8 mouse cellular contexts compared by ENCODE assay signal in genomic region chr13:23620056-23620732, GRCm38 (mm10). TPM values are rescaled to one million over a fixed set of nuclear protein-coding genes. Genes with fewer than 3 reads are reported as not detected.
DNase-seq lines count a peak whose midpoint lies in the region; ATAC-seq lines count a peak whose summit lies in the region.

No protein-coding gene starts in this region.

- no peaks in the 10 kb centered on the region for H3K36me3 ChIP-seq in neural tube, embryonic 14.5 days (ENCODE audit: control insufficient read depth, insufficient read depth, low read length)

- ATAC-seq in neural tube, embryonic 14.5 days (ENCODE audit: low read depth) = no peak

- H3K4me1 ChIP-seq in neural tube, embryonic 14.5 days (ENCODE audit: control insufficient read depth, insufficient read depth, low read length) = peaks cover 6% of the 10 kb centered on the region; the same call in 1 of the 2 replicates

- H3K27ac ChIP-seq in neural tube, embryonic 14.5 days (ENCODE audit: low read depth, low read length) = peak overlapping the region; percentile 87

- 51% methylated on average over 12 of the region's 12 CpGs for WGBS in neural tube, embryonic 14.5 days

- peak overlapping the region; percentile 44 for H3K4me3 ChIP-seq in neural tube, embryonic 14.5 days (ENCODE audit: low read depth, low read length)

- peak overlapping the region; percentile 49 for H3K9ac ChIP-seq in neural tube, embryonic 14.5 days (replicated peaks; ENCODE audit: low read depth, low read length)

- H3K9me3 ChIP-seq in neural tube, embryonic 14.5 days (ENCODE audit: control insufficient read depth, low read length) = no peaks in the 10 kb centered on the region

- DNase-seq in cerebellum, adult 8-10 months = peak; percentile 12
- DNase-seq in cerebellum, adult 9-10 months = no peak
- peak; percentile 17 for DNase-seq in thymus, postnatal 0 days (ENCODE audit: low spot score)
- no peak for DNase-seq in thymus, adult 18-20 months
- DNase-seq in induced T-regulatory cell, adult 2 months (ENCODE audit: low read depth) = peak; percentile 46
- no peak for DNase-seq in layer of hippocampus, postnatal 10 days (ENCODE audit: low spot score in 2 of 2)
- no peak for DNase-seq in adipocyte (ENCODE audit: low spot score)

- peak overlapping the region; percentile 83 for H3K4me2 ChIP-seq in neural tube, embryonic 14.5 days (ENCODE audit: low read depth, low read length)

- H3K27me3 ChIP-seq in neural tube, embryonic 14.5 days (ENCODE audit: control insufficient read depth, insufficient read depth, low read length) = no peaks in the 10 kb centered on the region

RNA-seq across cellular contexts. Expression of gene Hist1h2be, which starts 0.7 kb away (rescaled TPM):
- polyA plus RNA-seq in thymus, postnatal 0 days (2015; fragmentation: Nextera tagmentation; extraction: Ambion mirVana) = 1.5 and 2.5 TPM in 2 replicates
- polyA plus RNA-seq in neural tube, embryonic 14.5 days (2014; fragmentation: Nextera tagmentation; extraction: Ambion mirVana) = 1.1 and 1.3 TPM in 2 replicates
- 1 to 10 TPM; 6.7 to 8.4 TPM for total RNA-seq in layer of hippocampus, postnatal 10 days (2021)

RNA-seq across cellular contexts. Expression of gene Hist1h1e, which starts 2.2 kb away (rescaled TPM):
- polyA plus RNA-seq in thymus, postnatal 0 days (2015; fragmentation: Nextera tagmentation; extraction: Ambion mirVana) = 33.4 and 35.1 TPM in 2 replicates
- 3.3 and 4.3 TPM in 2 replicates for polyA plus RNA-seq in neural tube, embryonic 14.5 days (2014; fragmentation: Nextera tagmentation; extraction: Ambion mirVana)
- total RNA-seq in layer of hippocampus, postnatal 10 days (2021) = 10 to 100 TPM; 69.3 to 81.5 TPM

RNA-seq across cellular contexts. Expression of gene Hist1h4d, which starts 38.8 kb away (rescaled TPM):
- 273 and 292 TPM in 2 replicates for polyA plus RNA-seq in thymus, postnatal 0 days (2015; fragmentation: Nextera tagmentation; extraction: Ambion mirVana)
- polyA plus RNA-seq in neural tube, embryonic 14.5 days (2014; fragmentation: Nextera tagmentation; extraction: Ambion mirVana) = 23.6 and 25.2 TPM in 2 replicates
- 100 to 1,000 TPM; 147 to 163 TPM for total RNA-seq in layer of hippocampus, postnatal 10 days (2021)

RNA-seq across cellular contexts. Expression of gene Hist1h3d, which starts 44.6 kb away (rescaled TPM):
- 9.4 and 13.3 TPM in 2 replicates for polyA plus RNA-seq in thymus, postnatal 0 days (2015; fragmentation: Nextera tagmentation; extraction: Ambion mirVana)
- polyA plus RNA-seq in neural tube, embryonic 14.5 days (2014; fragmentation: Nextera tagmentation; extraction: Ambion mirVana) = 0.50 and 1.1 TPM in 2 replicates
- 10 to 100 TPM; 13.0 to 15.0 TPM for total RNA-seq in layer of hippocampus, postnatal 10 days (2021)

RNA-seq across cellular contexts. Expression of gene Hist1h2ad, which starts 46.0 kb away (rescaled TPM):
- polyA plus RNA-seq in thymus, postnatal 0 days (2015; fragmentation: Nextera tagmentation; extraction: Ambion mirVana) = 7.2 and 11.3 TPM in 2 replicates
- 1.1 TPM in 1 of 2 replicates, not detected in the other for polyA plus RNA-seq in neural tube, embryonic 14.5 days (2014; fragmentation: Nextera tagmentation; extraction: Ambion mirVana)
- total RNA-seq in layer of hippocampus, postnatal 10 days (2021) = 1 to 10 TPM; 5.3 to 5.6 TPM

Comparison
In these comparisons a context has a peak if more than half of its experiments do, and no peak if none do; other contexts are left out.
1. DNase-seq: peak in cerebellum, adult 8-10 months (single experiment), thymus, postnatal 0 days (single experiment) and induced T-regulatory cell, adult 2 months (single experiment); none in cerebellum, adult 9-10 months (single experiment), thymus, adult 18-20 months (0 of 2), layer of hippocampus, postnatal 10 days (0 of 2) and adipocyte (single experiment).
2. RNA of gene Hist1h4d, which starts 38.8 kb away (polyA plus RNA-seq): 273 to 292 TPM in thymus, postnatal 0 days; 23.6 to 25.2 TPM in neural tube, embryonic 14.5 days; every median in the first group is over 10 times any median in the second.